Comparison of ENCODE assay signal across 9 mouse cellular contexts in genomic region chr11:69065394-69065925, GRCm38 (mm10). TPM values are rescaled to one million over a fixed set of nuclear protein-coding genes. Genes with fewer than 3 reads are reported as not detected.
DNase-seq lines count a peak whose midpoint lies in the region; ATAC-seq and TF ChIP-seq lines count a peak whose summit lies in the region.
"Had no signal": no experiment of that assay in that cellular context is flagged by ENCODE, and none has a peak within 500 bp of the region (broad histone marks: within the 10 kb centered on the region; RNA-seq: fewer than 3 reads in every experiment).

No protein-coding gene starts in this region.

- H3K4me2 ChIP-seq in lung, postnatal 0 days (replicated peaks; ENCODE audit: low read depth, low read length): peak overlapping the region; percentile 53; the same call in 1 of the 2 replicates
- peak overlapping the region; percentile 88 for H3K4me2 ChIP-seq in limb, embryonic 13.5 days (replicated peaks)
- H3K4me2 ChIP-seq in neural tube, embryonic 15.5 days: peak overlapping the region; percentile 91

- no peak for DNase-seq in lung, postnatal 0 days (ENCODE audit: low spot score)
- DNase-seq in lung, postnatal 36 days: no peak
- no peak for DNase-seq in spleen, postnatal 10 days (ENCODE audit: low spot score in 2 of 2)
- no peak for DNase-seq in thymus, adult 2 months

- TF ChIP-seq EP300 in lung, postnatal 0 days (IDR thresholded peaks at IDR 0.05): no peak

- no peaks in the 10 kb centered on the region for H3K9me3 ChIP-seq in erythroblast, embryonic 14.5 days (ENCODE audit: control insufficient read depth, low read length)
- H3K9me3 ChIP-seq in lung, postnatal 0 days (ENCODE audit: low read length): no peaks in the 10 kb centered on the region
- H3K9me3 ChIP-seq in limb, embryonic 13.5 days: no peaks in the 10 kb centered on the region
- no peaks in the 10 kb centered on the region for H3K9me3 ChIP-seq in neural tube, embryonic 15.5 days (replicated peaks)

- no peaks in the 10 kb centered on the region for H3K27me3 ChIP-seq in erythroblast, embryonic 14.5 days (ENCODE audit: control insufficient read depth)
- H3K27me3 ChIP-seq in lung, postnatal 0 days (replicated peaks; ENCODE audit: insufficient read depth, low read length): no peaks in the 10 kb centered on the region
- H3K27me3 ChIP-seq in limb, embryonic 13.5 days: no peaks in the 10 kb centered on the region
- H3K27me3 ChIP-seq in neural tube, embryonic 15.5 days (replicated peaks): no peaks in the 10 kb centered on the region
- H3K27me3 ChIP-seq in thymus, adult 2 months (ENCODE audit: control insufficient read depth, insufficient read depth, low read length): no peaks in the 10 kb centered on the region

- H3K36me3 ChIP-seq in erythroblast, embryonic 14.5 days (ENCODE audit: control insufficient read depth): no peaks in the 10 kb centered on the region
- no peaks in the 10 kb centered on the region for H3K36me3 ChIP-seq in lung, postnatal 0 days (ENCODE audit: insufficient read depth, low read length)
- no peaks in the 10 kb centered on the region for H3K36me3 ChIP-seq in limb, embryonic 13.5 days
- H3K36me3 ChIP-seq in neural tube, embryonic 15.5 days: no peaks in the 10 kb centered on the region
- H3K36me3 ChIP-seq in thymus, adult 2 months (ENCODE audit: control insufficient read depth, insufficient read depth, low read length): no peaks in the 10 kb centered on the region

- H3K4me1 ChIP-seq in erythroblast, embryonic 14.5 days (ENCODE audit: control insufficient read depth): peaks cover 75% of the 10 kb centered on the region
- H3K4me1 ChIP-seq in lung, postnatal 0 days (ENCODE audit: insufficient read depth, low read depth, low read length): peaks cover 18% of the 10 kb centered on the region
- H3K4me1 ChIP-seq in limb, embryonic 13.5 days: peaks cover 34% of the 10 kb centered on the region
- peaks cover 54% of the 10 kb centered on the region for H3K4me1 ChIP-seq in neural tube, embryonic 15.5 days
- peaks cover 29% of the 10 kb centered on the region for H3K4me1 ChIP-seq in thymus, adult 2 months (replicated peaks; ENCODE audit: control insufficient read depth, insufficient read depth, low read length)

- H3K9ac ChIP-seq in lung, postnatal 0 days (replicated peaks; ENCODE audit: low read depth): no peak overlapping the region
- H3K9ac ChIP-seq in limb, embryonic 13.5 days: no peak overlapping the region
- no peak overlapping the region for H3K9ac ChIP-seq in neural tube, embryonic 15.5 days (replicated peaks)

- H3K27ac ChIP-seq in lung, postnatal 0 days (ENCODE audit: low read length): no peak overlapping the region
- no peak overlapping the region for H3K27ac ChIP-seq in limb, embryonic 13.5 days
- H3K27ac ChIP-seq in neural tube, embryonic 15.5 days (replicated peaks): no peak overlapping the region
- H3K27ac ChIP-seq in thymus, adult 2 months (ENCODE audit: control insufficient read depth, insufficient read depth, low read length): no peak overlapping the region

- peak overlapping the region; percentile 69 for H3K4me3 ChIP-seq in erythroblast, embryonic 14.5 days (replicated peaks)
- H3K4me3 ChIP-seq in lung, postnatal 0 days (ENCODE audit: low read depth, low read length): no peak overlapping the region
- peak overlapping the region; percentile 47; the same call in 1 of the 2 replicates for H3K4me3 ChIP-seq in limb, embryonic 13.5 days
- 0 out of 2 replicates have a peak overlapping the region, but pooled peaks have one; percentile 44 for H3K4me3 ChIP-seq in neural tube, embryonic 15.5 days (replicated peaks)
- H3K4me3 ChIP-seq in thymus, adult 2 months (ENCODE audit: control insufficient read depth, insufficient read depth, low read length): no peak overlapping the region

- no peak for TF ChIP-seq POLR2A in thymus, adult 2 months (IDR thresholded peaks at IDR 0.05; ENCODE audit: control insufficient read depth, extremely low read depth, insufficient read depth, low read length, poor library complexity)

- ATAC-seq in erythroblast, adult 5-6 weeks (replicated peaks; ENCODE audit: low FRiP score, poor library complexity, severe bottlenecking): no peak
- no peak for ATAC-seq in lung, postnatal 0 days
- ATAC-seq in limb, embryonic 13.5 days (ENCODE audit: low FRiP score, low read depth): no peak
- ATAC-seq in neural tube, embryonic 15.5 days (ENCODE audit: low FRiP score): no peak

- TF ChIP-seq CTCF in lung, postnatal 0 days (IDR thresholded peaks at IDR 0.05): no peak
- no peak for TF ChIP-seq CTCF in thymus, adult 2 months (IDR thresholded peaks at IDR 0.05; ENCODE audit: borderline replicate concordance, control insufficient read depth, extremely low read depth, insufficient read depth, low read length, poor library complexity)

- WGBS in lung, postnatal 0 days: 52% methylated on average over 3 of the region's 3 CpGs
- 62% methylated on average over 3 of the region's 3 CpGs for WGBS in limb, embryonic 13.5 days
- WGBS in neural tube, embryonic 15.5 days: 61% methylated on average over 3 of the region's 3 CpGs
- 86% methylated on average over 3 of the region's 3 CpGs for WGBS in thymus, adult 2 months

RNA-seq across cellular contexts. Expression of gene Tmem107, which starts 5.1 kb away (rescaled TPM):
- 10.0 and 12.3 TPM in 2 replicates for polyA plus RNA-seq in erythroblast, embryonic 14.5 days (2012)
- 2.3 and 6.1 TPM in 2 replicates for total RNA-seq in erythroblast, adult 5-6 weeks (2015; ENCODE audit: low replicate concordance)
- total RNA-seq in erythroblast, adult 5-6 weeks (2017; ENCODE audit: low replicate concordance): 2.9 and 3.9 TPM in 2 replicates
- polyA plus RNA-seq in lung, postnatal 0 days (2015; fragmentation: Nextera tagmentation; extraction: Ambion mirVana): 62.9 and 70.0 TPM in 2 replicates
- 46.4 and 52.0 TPM in 2 replicates for polyA plus RNA-seq in limb, embryonic 13.5 days (2015; fragmentation: Nextera tagmentation; extraction: Ambion mirVana)
- 33.3 and 39.2 TPM in 2 replicates for polyA plus RNA-seq in neural tube, embryonic 15.5 days (2015; fragmentation: Nextera tagmentation; extraction: Ambion mirVana)
- 31.1 and 33.0 TPM in 2 replicates for polyA plus RNA-seq in thymus, adult 2 months (2012; rRNA removed)

RNA-seq across cellular contexts. Expression of gene Borcs6, which starts 5.9 kb away (rescaled TPM):
- 2.0 and 2.4 TPM in 2 replicates for polyA plus RNA-seq in erythroblast, embryonic 14.5 days (2012)
- 2.5 and 3.1 TPM in 2 replicates for total RNA-seq in erythroblast, adult 5-6 weeks (2015; ENCODE audit: low replicate concordance)
- total RNA-seq in erythroblast, adult 5-6 weeks (2017; ENCODE audit: low replicate concordance): 1.0 and 4.7 TPM in 2 replicates
- polyA plus RNA-seq in lung, postnatal 0 days (2015; fragmentation: Nextera tagmentation; extraction: Ambion mirVana): 20.1 and 21.9 TPM in 2 replicates
- polyA plus RNA-seq in limb, embryonic 13.5 days (2015; fragmentation: Nextera tagmentation; extraction: Ambion mirVana): 9.5 and 9.6 TPM in 2 replicates
- polyA plus RNA-seq in neural tube, embryonic 15.5 days (2015; fragmentation: Nextera tagmentation; extraction: Ambion mirVana): 20.6 and 24.0 TPM in 2 replicates
- 18.0 TPM in 2 replicates for polyA plus RNA-seq in thymus, adult 2 months (2012; rRNA removed)

RNA-seq across cellular contexts. Expression of gene Aurkb, which starts 20.0 kb away (rescaled TPM):
- 20.3 and 26.6 TPM in 2 replicates for polyA plus RNA-seq in erythroblast, embryonic 14.5 days (2012)
- 32.9 and 35.3 TPM in 2 replicates for total RNA-seq in erythroblast, adult 5-6 weeks (2015; ENCODE audit: low replicate concordance)
- 74.0 and 102 TPM in 2 replicates for total RNA-seq in erythroblast, adult 5-6 weeks (2017; ENCODE audit: low replicate concordance)
- polyA plus RNA-seq in lung, postnatal 0 days (2015; fragmentation: Nextera tagmentation; extraction: Ambion mirVana): 6.5 and 9.1 TPM in 2 replicates
- 140 and 141 TPM in 2 replicates for polyA plus RNA-seq in limb, embryonic 13.5 days (2015; fragmentation: Nextera tagmentation; extraction: Ambion mirVana)
- polyA plus RNA-seq in neural tube, embryonic 15.5 days (2015; fragmentation: Nextera tagmentation; extraction: Ambion mirVana): 15.6 and 47.4 TPM in 2 replicates
- 192 and 276 TPM in 2 replicates for polyA plus RNA-seq in thymus, adult 2 months (2012; rRNA removed)
- total RNA-seq: gastrocnemius, adult 18-20 months had no signal

RNA-seq across cellular contexts. Expression of gene Vamp2, which starts 22.8 kb away (rescaled TPM):
- 7.9 and 9.1 TPM in 2 replicates for polyA plus RNA-seq in erythroblast, embryonic 14.5 days (2012)
- total RNA-seq in erythroblast, adult 5-6 weeks (2015; ENCODE audit: low replicate concordance): 50.3 and 58.7 TPM in 2 replicates
- 12.4 and 17.8 TPM in 2 replicates for total RNA-seq in erythroblast, adult 5-6 weeks (2017; ENCODE audit: low replicate concordance)
- polyA plus RNA-seq in lung, postnatal 0 days (2015; fragmentation: Nextera tagmentation; extraction: Ambion mirVana): 45.0 and 50.6 TPM in 2 replicates
- polyA plus RNA-seq in limb, embryonic 13.5 days (2015; fragmentation: Nextera tagmentation; extraction: Ambion mirVana): 82.8 and 88.6 TPM in 2 replicates
- 347 and 355 TPM in 2 replicates for polyA plus RNA-seq in neural tube, embryonic 15.5 days (2015; fragmentation: Nextera tagmentation; extraction: Ambion mirVana)
- 159 and 175 TPM in 2 replicates for polyA plus RNA-seq in thymus, adult 2 months (2012; rRNA removed)

RNA-seq across cellular contexts. Expression of gene Per1, which starts 29.6 kb away (rescaled TPM):
- polyA plus RNA-seq in erythroblast, embryonic 14.5 days (2012): 1.4 and 1.5 TPM in 2 replicates
- total RNA-seq in erythroblast, adult 5-6 weeks (2015; ENCODE audit: low replicate concordance): 2.3 and 3.1 TPM in 2 replicates
- 1.7 and 1.9 TPM in 2 replicates for total RNA-seq in erythroblast, adult 5-6 weeks (2017; ENCODE audit: low replicate concordance)
- polyA plus RNA-seq in lung, postnatal 0 days (2015; fragmentation: Nextera tagmentation; extraction: Ambion mirVana): 16.6 and 30.0 TPM in 2 replicates
- 9.3 and 12.0 TPM in 2 replicates for polyA plus RNA-seq in limb, embryonic 13.5 days (2015; fragmentation: Nextera tagmentation; extraction: Ambion mirVana)
- 10.0 and 11.9 TPM in 2 replicates for polyA plus RNA-seq in neural tube, embryonic 15.5 days (2015; fragmentation: Nextera tagmentation; extraction: Ambion mirVana)
- 28.0 and 29.6 TPM in 2 replicates for polyA plus RNA-seq in thymus, adult 2 months (2012; rRNA removed)

Comparison
In these comparisons a context has a peak if more than half of its experiments do, and no peak if none do; other contexts are left out.
1. H3K4me3 ChIP-seq: peak in erythroblast, embryonic 14.5 days (single experiment), limb, embryonic 13.5 days (single experiment) and neural tube, embryonic 15.5 days (single experiment); none in lung, postnatal 0 days (single experiment) and thymus, adult 2 months (single experiment).
2. Peak in every context shown above with its lines, with median percentiles within 50 percentile points of each other: H3K4me2 ChIP-seq.